Mouse (Mus musculus) retina, adult 2 months (tissue): Measurements from ENCODE around the gene Olfr96.
A peak's percentile ranks its signal among the peaks of the same experiment; 100 is the strongest.
"Not testable (repeated sequence)": the region's sequence is repeated elsewhere in the genome, so short reads cannot be mapped to it uniquely, and the experiment has no call there.

ENCODE experiments used
- DNase-seq: peaks from one replicate; pipeline ENCODE4 v3.0.0-alpha.2; 2012; ENCODE audit warnings: low read depth, low spot score

The Olfr96 gene

GRCm38 (mm10) chr17:37219846-37220245 is at the start of gene Olfr96:
Olfr96 (plus strand) TSS chr17:37220146.
- no peak for DNase-seq

GRCm38 (mm10) chr17:37185474-37185873 is 34.5 kb upstream of the Olfr96 start:
- DNase-seq, result no peak

GRCm38 (mm10) chr17:37190711-37191110 is 29.2 kb upstream of the Olfr96 start:
- DNase-seq, result peak; percentile 18

GRCm38 (mm10) chr17:37193032-37193431 is 26.9 kb upstream of the Olfr96 start:
- no peak for DNase-seq

- DNase-seq, result no peak
These were observed 26.3 kb upstream of the Olfr96 start, which contains the start of gene Ubd for GRCm38 (mm10) chr17:37193656-37194055. Ubd (plus strand) TSS chr17:37193892.

GRCm38 (mm10) chr17:37194782-37195181 is 25.2 kb upstream of the Olfr96 start:
- DNase-seq, result no peak

- DNase-seq, result no peak
These were observed 22.9 kb upstream of the Olfr96 start for GRCm38 (mm10) chr17:37196845-37197724.

GRCm38 (mm10) chr17:37200894-37201293 is 19.1 kb upstream of the Olfr96 start, which contains the start of gene Olfr94:
Olfr94 (minus strand) TSS chr17:37200994.
- DNase-seq, result no peak

- DNase-seq, result peak; percentile 44
These were observed 16.6 kb upstream of the Olfr96 start for GRCm38 (mm10) chr17:37203206-37203916.

- DNase-seq, result no peak
These were observed 16.1 kb upstream of the Olfr96 start for GRCm38 (mm10) chr17:37203917-37204236.

GRCm38 (mm10) chr17:37210884-37211768 is 8.8 kb upstream of the Olfr96 start:
- no peak for DNase-seq

GRCm38 (mm10) chr17:37213018-37213417 is 6.9 kb upstream of the Olfr96 start, which contains the start of gene Olfr95:
Olfr95 (minus strand) TSS chr17:37213118.
- no peak for DNase-seq

- no peak for DNase-seq
These were observed 1.5 kb upstream of the Olfr96 start for GRCm38 (mm10) chr17:37218486-37218885.

GRCm38 (mm10) chr17:37221879-37222278 is 1.9 kb downstream of the Olfr96 start:
- DNase-seq, result no peak

GRCm38 (mm10) chr17:37237230-37237629 is 17.3 kb downstream of the Olfr96 start, which contains the start of gene Olfr97:
Olfr97 (minus strand) TSS chr17:37237330.
- not testable (repeated sequence) for DNase-seq

GRCm38 (mm10) chr17:37242198-37242597 is 22.3 kb downstream of the Olfr96 start:
- no peak for DNase-seq

- no peak for DNase-seq
These were observed 26.8 kb downstream of the Olfr96 start for GRCm38 (mm10) chr17:37246715-37247114.

GRCm38 (mm10) chr17:37249460-37249859 is 29.5 kb downstream of the Olfr96 start:
- no peak for DNase-seq

- DNase-seq, result no peak
These were observed 30.6 kb downstream of the Olfr96 start for GRCm38 (mm10) chr17:37250544-37250943.

GRCm38 (mm10) chr17:37263626-37264025 is 43.7 kb downstream of the Olfr96 start, which contains the start of gene Olfr98:
Olfr98 (minus strand) TSS chr17:37263749.
- DNase-seq, result no peak

GRCm38 (mm10) chr17:37270058-37270701 is 50.2 kb downstream of the Olfr96 start, which contains the start of gene H2-M3:
H2-M3 (plus strand) TSS chr17:37270220.
- DNase-seq, result peak; percentile 43
